Mouse (Mus musculus) activated CD4-positive, CD25-positive, alpha-beta regulatory T cell, adult 4 months (primary cell): ENCODE measurements around the gene Pwp2. TPM values are rescaled to one million over a fixed set of nuclear protein-coding genes. Genes with fewer than 3 reads are reported as not detected.
A peak's percentile ranks its signal among the peaks of the same experiment; 100 is the strongest.
"Not testable (repeated sequence)": the region's sequence is repeated elsewhere in the genome, so short reads cannot be mapped to it uniquely, and the experiment has no call there.

Experiments used
- ATAC-seq: one replicate; pipeline ENCODE4 v1.8.0; 2017
- polyA plus RNA-seq, 2 experiments: library from polyadenylated mRNA; unstranded; fragments of 100-300 nt; shearing (Covaris generic); gene quantifications; one replicate each; pipeline ENCODE4 v1.2.1; 2017

The Pwp2 gene
- polyA plus RNA-seq, 2 experiments from 2014 or later, result 10.6 to 10.7 TPM

DNA sequence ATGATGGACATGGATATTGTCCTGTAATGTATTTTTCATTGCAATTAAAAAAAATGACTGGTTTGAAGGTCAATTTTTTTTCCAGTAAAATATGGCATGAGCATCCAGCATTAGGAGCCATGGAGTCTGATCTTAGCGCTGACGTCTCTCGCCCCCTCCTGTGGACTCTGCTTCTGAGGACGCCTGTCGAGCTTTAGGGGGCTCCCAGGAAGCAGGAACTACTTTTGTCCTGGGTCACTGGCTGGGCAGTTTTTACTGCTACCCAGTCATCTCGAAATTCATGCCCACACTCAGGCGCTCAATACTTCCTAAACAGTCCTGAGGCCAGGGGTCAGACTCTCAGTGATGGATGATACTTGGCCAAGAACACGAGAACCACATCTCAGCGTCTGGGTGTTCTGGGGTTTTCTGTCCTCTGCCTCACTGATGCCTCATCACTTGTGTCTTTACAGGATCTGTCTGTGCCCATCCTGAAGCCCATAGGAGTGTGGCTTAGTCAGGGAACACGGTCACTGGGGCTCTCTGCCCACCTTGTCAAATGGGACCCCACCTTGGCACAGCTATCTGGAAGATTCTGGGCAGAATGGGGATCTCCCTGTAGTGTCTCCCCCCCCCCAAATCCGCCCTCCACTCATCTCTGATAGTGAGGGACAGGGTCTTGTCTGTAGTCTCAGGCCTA, 45.2 kb downstream of the Pwp2 start:
- no peak for ATAC-seq

DNA sequence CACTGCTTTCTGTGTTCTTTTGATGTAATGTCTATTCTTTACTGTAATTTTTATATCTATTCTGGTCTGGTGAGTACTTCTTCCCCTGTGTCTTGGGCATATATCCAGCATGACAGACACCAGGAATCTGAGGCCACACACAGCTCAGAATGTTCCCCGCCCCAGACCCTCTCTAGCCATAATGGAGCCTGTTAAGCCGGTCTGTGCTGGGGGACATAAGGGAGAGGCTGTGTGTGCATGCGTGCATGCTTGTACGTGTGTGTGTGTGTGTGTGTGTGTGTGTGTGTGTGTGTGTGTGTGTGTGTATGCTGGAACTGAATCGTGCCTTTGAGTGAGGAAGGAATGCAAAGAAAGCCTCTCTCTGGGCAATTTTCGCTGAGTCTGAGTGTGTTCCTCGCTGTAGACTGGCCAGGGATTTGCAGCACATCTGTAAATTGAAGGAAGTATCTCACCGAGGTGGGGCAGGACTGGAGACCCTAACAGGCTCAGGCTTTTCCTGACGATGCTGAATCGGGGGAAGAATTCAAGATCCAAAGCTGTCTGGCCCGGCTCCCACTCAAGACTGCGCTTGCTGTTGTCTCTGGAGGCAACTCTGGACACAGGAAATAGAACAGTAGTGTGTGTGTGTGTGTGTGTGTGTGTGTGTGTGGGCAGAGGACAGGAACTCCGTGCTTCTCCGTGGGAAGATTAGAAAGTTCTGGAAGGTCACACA, 46.0 kb downstream of the Pwp2 start:
- ATAC-seq, result no peak

DNA sequence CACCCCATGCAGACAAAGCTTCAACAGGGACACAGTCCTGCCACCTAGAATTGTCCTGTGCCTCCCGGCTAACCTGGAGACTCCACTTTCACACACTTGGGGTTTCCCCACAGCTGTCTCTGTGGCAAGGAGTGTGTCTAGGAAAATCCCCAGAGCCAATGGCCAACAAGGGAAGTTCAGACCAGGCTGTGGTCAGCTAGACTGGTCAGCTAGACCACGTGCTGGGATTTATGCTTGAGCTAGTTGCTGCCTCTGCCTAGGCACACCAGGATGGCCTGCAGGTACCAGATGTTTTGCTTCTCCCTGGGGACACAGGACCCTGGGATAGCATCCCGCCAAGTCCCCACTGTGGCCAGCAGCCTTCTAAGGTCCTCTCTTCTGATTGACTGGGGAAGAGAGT, 47.8 kb downstream of the Pwp2 start:
- no peak for ATAC-seq

DNA sequence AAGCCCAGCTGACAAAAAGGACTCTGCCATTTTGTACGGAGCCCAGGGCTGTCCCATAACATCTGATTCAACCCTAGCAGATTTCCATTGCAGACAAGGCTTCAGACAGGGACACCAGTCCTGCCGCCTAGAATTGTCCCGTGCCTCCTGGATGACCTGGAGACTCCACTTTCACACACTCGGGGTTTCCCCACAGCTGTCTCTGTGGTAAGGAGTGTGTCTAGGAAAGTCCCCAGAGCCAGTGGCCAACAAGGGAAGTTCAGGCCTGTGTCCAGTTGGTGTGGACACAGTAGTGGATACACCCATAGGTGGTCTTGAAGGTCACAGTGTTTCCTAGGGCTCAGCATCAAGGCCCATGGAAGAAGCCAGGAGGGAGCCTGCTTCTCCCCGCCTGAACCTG, 49.0 kb downstream of the Pwp2 start:
- no peak for ATAC-seq

DNA sequence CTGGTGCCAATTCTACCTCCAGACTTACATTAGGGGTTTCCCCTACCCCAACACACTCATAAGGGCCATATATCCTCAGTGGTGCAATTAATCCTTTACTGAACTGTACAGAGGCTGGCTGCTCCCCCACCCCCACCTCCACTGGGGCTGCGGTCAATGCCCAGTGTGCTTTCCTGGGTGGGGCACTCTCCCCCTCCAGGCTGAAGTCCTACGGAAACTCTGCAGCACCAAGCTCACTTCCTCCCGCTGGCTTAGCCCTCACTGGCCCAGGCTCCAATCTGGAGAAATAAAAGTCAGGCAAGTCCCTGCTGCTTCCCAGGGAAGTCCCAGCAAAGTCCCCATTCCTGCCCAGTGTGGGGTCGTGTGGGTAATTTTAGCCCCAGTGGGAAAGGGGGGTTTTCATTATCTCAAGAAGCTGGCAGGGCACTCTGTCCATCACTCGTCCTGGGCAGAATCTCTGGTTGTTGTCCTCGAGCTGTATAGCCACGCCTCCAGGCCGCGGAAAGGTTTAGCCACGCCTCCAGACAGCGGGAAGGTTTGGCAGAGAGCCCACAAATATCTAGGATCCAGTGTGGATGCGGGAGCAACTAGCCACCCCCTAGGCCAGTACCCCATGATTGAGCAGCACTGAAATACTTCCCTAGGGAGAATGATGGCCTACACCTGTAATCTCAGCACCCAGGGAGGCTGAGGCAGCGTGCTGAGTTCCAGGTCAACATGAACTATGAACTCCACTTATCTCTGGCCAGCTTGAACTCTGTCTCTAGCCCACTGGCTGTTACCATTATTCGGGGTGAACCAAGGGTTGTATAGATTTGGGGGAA, 49.8 kb downstream of the Pwp2 start:
- peak; percentile 81 for ATAC-seq

DNA sequence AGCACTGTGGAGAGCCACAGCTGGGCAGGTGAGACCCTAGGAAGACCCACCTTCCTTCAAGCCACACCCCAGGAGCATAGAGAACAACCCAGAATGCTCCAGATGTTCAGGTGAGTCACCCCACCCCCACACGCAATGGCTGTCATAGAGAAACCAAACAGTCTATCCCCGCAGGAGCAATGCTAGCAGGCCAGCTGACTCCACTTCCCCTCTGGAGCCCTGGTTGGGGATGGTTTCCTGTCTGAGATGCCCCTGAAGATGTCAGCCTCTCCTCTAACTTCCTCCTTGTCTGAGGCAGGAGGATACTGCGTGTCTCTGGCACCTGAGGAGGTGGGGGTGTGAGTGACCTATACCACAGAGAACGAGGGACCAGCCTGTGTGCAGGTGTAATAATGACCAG, 50.5 kb downstream of the Pwp2 start:
- ATAC-seq, result peak; percentile 70

DNA sequence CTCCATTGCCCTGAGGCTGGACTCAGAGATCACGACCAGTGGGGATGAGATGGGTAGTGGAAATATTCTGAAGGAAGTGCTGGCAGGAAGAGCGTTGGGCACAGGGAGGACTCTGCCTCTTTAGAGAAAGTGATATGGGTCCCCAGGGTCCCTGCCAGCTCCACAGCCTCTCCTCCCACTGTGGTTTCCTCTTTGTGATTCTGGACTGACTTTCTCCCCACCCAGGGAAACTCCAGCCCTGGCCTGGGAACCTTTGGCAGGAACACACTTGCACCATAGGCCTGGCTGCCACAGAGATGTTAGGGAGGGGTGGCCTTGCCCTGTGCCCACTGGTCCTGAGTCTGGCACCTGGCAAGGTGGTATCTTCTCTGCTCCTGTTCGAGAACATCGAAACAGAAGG, 55.0 kb downstream of the Pwp2 start:
- ATAC-seq, result no peak

DNA sequence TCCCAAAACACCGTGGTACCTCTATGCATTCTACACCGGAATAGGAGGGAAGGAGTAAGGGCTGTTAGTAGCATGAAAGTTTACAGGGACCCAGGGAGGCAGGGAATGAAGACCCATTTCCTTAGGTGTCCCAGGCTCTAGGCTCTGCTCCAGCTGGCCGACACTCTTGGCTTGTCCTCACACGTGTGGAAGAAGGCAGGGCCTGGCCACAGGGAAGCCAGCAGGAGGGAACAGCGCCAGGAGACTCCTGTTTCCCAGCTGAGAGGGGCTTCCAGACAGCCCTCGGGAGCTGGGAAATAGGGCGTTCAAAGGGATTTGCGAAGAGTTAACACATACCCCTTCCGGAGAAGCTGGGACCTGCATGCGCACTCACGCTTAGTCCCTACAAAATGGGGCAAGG, 55.5 kb downstream of the Pwp2 start:
- ATAC-seq, result no peak

DNA sequence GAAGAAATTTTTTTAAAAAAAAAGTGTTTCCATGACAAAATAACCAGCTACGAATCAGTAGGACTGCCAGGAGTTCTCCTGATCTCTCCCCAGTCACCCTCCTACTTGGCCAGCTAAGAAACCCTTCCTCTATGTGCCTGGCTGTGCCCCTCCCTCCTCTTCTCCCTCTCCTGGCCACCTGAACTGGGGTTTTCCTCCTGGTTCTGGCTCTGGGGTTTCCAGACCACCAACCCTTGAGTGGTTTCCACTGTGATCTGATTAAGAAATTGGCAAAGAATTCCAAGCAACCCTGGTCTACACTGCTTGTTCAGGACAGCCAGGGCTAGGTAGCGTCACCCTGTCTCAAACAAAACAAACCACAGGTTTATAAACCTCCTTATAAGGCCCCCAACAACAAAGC, 56.3 kb downstream of the Pwp2 start:
- ATAC-seq, result no peak

DNA sequence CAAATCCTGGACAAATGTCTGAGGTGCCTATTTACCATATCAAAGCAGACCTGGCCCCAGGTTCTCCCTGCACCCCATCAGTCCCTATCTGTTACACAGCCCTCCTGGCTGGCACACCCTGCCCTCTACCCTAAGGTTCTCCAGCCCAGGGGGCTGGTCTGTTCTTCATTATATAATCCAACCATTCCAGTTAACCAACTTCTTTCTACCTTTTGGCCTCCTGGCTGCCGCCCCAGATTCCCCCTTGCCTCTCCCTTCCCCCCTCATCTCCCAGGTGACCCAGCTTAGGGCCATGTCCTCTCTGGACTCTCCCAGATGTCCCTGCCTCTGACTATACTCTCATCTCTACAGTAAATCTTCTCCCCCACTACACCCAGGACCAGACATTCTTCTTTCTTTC, 57.0 kb downstream of the Pwp2 start:
- ATAC-seq, result no peak

DNA sequence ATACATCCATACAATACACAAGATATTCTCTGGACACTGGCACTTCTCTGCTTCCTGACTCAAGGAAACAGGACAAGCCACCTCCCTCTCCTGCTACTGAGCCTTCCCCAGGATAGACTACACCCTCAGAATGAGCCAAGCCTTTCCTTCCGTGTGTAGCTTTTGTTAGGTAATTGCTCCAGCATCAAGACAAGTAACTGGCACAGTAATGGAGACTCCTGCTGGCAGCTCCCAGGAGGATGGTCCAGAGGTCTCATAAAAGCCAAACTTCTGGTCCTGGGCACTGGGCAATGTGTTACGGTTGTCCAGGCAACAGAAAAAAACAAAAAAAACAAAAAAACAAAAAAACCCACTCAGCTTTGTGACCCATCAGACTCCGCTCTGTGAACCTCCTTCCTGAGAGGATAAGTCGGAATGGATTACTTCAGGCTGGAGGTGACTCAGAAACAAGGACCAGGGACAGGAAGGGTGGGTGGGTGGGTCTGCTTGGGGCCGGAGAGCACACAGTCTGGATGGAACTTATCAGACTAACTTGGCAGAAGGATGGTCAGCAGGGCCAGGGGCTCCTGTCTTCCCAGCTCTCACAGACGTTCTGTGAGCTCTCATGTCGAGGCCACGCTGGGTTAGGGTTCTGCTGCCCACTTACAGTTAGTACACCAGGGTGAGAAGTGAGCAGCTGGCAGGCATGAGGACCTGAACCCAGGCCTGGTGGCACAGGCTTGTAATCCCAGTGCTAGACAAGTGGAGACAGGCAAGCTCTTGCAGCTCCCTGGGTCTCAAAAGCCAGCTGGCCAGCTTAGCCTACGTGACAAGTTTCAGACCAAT, 57.7 kb downstream of the Pwp2 start:
- ATAC-seq, result no peak

DNA sequence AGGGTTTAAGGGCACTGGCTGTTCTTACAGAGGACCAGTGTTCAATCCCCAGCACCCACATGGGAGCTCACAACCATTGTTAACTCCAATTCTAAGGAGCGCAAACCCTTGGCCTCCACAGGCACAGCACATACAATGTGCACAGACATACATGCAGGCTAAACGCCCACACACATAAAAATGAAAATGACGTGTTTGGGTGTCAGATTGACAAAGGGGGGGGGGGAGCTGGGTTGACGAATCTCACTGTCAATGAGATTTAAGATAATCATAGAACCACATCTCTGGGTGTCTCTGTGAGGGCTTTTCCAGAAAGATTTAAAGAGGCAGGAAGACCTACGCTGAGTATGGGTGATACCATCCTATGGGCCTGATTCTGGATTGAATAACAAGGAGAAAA, 58.6 kb downstream of the Pwp2 start:
- ATAC-seq, result no peak

DNA sequence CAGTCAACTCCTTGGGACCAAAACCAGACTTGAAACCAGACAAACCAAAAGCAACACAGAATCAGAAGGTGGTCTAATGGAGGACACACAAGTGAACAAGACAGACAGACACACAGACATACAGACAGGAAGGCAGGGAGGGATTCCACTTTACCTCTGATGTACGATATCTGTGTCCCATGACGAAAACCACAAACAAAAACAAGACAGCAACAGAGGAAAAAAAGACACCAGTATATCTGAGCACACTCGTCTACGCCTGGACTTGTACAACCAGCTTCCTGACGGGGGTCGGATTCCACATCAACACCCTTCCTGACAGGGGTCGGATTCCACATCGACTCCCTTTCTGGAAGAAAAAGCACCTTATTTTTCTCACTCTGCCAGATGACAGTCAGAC, 59.9 kb downstream of the Pwp2 start:
- not testable (repeated sequence) for ATAC-seq

DNA sequence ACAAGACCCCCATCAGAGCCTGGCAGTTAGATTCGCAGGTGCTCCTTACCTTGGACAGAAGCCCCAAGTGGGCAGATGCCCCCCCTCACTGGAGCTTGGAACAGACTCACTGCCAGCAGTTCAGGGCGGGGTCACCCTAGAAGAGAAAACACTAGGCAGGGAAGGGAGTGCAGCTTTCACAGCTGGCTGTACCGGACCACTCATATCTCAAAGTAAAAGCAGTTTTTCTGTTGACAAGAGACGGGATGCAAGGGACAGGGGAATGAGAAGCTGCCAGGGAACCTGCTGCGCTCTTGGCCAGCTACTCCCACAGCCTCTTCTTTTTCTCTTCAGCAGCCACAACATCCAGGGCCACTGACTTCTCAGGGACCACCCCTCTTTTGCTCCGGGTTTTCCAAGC, 60.8 kb downstream of the Pwp2 start:
- not testable (repeated sequence) for ATAC-seq

Other genes starting within 250 kb of the Pwp2 start
- gene Trpm2, start 214.6 kb downstream of the Pwp2 start, polyA plus RNA-seq, result under 1 TPM; 0.38 TPM
- gene 1810043G02Rik, start 206.6 kb downstream of the Pwp2 start, polyA plus RNA-seq, result 10 to 100 TPM in 1 of 2 experiments, 1 to 10 TPM in 1; 7.1 to 11.1 TPM
- gene Pfkl, start 175.1 kb downstream of the Pwp2 start, polyA plus RNA-seq, result 10 to 100 TPM; 40.4 to 82.9 TPM
- gene Dnmt3l, start 143.2 kb downstream of the Pwp2 start, polyA plus RNA-seq, result not detected
- gene Aire, start 141.5 kb downstream of the Pwp2 start, polyA plus RNA-seq, result under 1 TPM in 1 of 2 experiments, not detected in 1; 0.44 TPM
- 1 to 10 TPM; 5.5 to 9.3 TPM for gene Icosl, start 115.8 kb downstream of the Pwp2 start, polyA plus RNA-seq
- 10 to 100 TPM; 18.9 to 63.4 TPM for gene D10Jhu81e, start 15.4 kb downstream of the Pwp2 start, polyA plus RNA-seq
- gene Trappc10, start 59.5 kb upstream of the Pwp2 start, polyA plus RNA-seq, result 10 to 100 TPM in 1 of 2 experiments, 1 to 10 TPM in 1; 5.1 to 11.0 TPM
- gene Agpat3, start 167.3 kb upstream of the Pwp2 start, polyA plus RNA-seq, result 100 to 1,000 TPM in 1 of 2 experiments, 10 to 100 TPM in 1; 88.9 to 102 TPM
- 100 to 1,000 TPM in 1 of 2 experiments, 10 to 100 TPM in 1; 92.2 to 124 TPM for gene Rrp1, start 227.9 kb upstream of the Pwp2 start, polyA plus RNA-seq
- 100 to 1,000 TPM; 166 to 179 TPM for gene Cstb, start 240.5 kb upstream of the Pwp2 start, polyA plus RNA-seq